Mouse (Mus musculus) MEL (cell line): ENCODE data around the gene Gm49322. TPM values are rescaled to one million over a fixed set of nuclear protein-coding genes. Genes with fewer than 3 reads are reported as not detected.

Source experiments
- DNase-seq: peaks from one replicate; pipeline ENCODE4 v3.0.0; 2011; ENCODE audit warnings: low read depth, low spot score
- H3K27ac ChIP-seq: 2 replicates; pipeline ENCODE4 v1.5.1; 2012; ENCODE audit warnings: low read depth, mild to moderate bottlenecking, control low read depth, low read length, moderate library complexity; ENCODE audit not compliant: control insufficient read depth
- H3K27me3 ChIP-seq, 2 experiments: fragments of 150-350 bp in 1 of 2; sonication (generic) in 1 of 2; 2 replicates each; pipeline ENCODE4 v1.6.1; 2012; ENCODE audit warnings: low read length in 2 of 2, mild to moderate bottlenecking in 2 of 2, improper control_type of control experiment in 1 of 2, moderate library complexity in 1 of 2; ENCODE audit not compliant: insufficient read depth in 2 of 2, control insufficient read depth in 1 of 2
- H3K36me3 ChIP-seq, 2 experiments: 2 replicates each; pipeline ENCODE4 v1.6.1; 2012 to 2014; ENCODE audit warnings: low read length in 2 of 2, improper control_type of control experiment in 1 of 2, inconsistent platforms in 1 of 2, mild to moderate bottlenecking in 1 of 2; ENCODE audit not compliant: insufficient read depth in 2 of 2, control insufficient read depth in 1 of 2
- H3K4me1 ChIP-seq, 2 experiments: fragments of 150-350 bp in 1 of 2; sonication (generic) in 1 of 2; 2 replicates each; pipeline ENCODE4 v1.6.1; 2012; ENCODE audit warnings: low read length in 2 of 2, improper control_type of control experiment in 1 of 2, mild to moderate bottlenecking in 1 of 2; ENCODE audit not compliant: insufficient read depth in 2 of 2, control insufficient read depth in 1 of 2
- H3K4me3 ChIP-seq, 2 experiments: fragments of 150-350 bp in 1 of 2; sonication (generic) in 1 of 2; 2 replicates each; pipeline ENCODE4 v1.5.1; 2012; ENCODE audit warnings: low read depth in 2 of 2, low read length in 2 of 2, mild to moderate bottlenecking in 2 of 2, moderate library complexity in 2 of 2, control low read depth in 1 of 2, improper control_type of control experiment in 1 of 2; ENCODE audit not compliant: control insufficient read depth in 1 of 2, insufficient read depth in 1 of 2
- H3K79me2 ChIP-seq: 2 replicates; pipeline ENCODE4 v1.6.1; 2012; ENCODE audit warnings: mild to moderate bottlenecking, low read length, moderate library complexity; ENCODE audit not compliant: control insufficient read depth, poor library complexity, insufficient read depth
- H3K9ac ChIP-seq: 2 replicates; pipeline ENCODE4 v1.6.1; 2012; ENCODE audit warnings: low read depth, mild to moderate bottlenecking, control low read depth, low read length, moderate library complexity; ENCODE audit not compliant: control insufficient read depth, poor library complexity, severe bottlenecking
- H3K9me3 ChIP-seq: fragments of 150-350 bp; sonication (generic); replicated peaks from 2 replicates; pipeline ENCODE4 v1.6.1; 2012; ENCODE audit warnings: mild to moderate bottlenecking, low read length, improper control_type of control experiment, moderate library complexity; ENCODE audit not compliant: insufficient read depth
- BHLHE40 ChIP-seq: IDR thresholded peaks from 2 replicates; pipeline ENCODE4 v1.6.1; 2012; ENCODE audit warnings: low read depth, mild to moderate bottlenecking, inconsistent platforms, low read length, improper control_type of control experiment, borderline replicate concordance
- CHD1 ChIP-seq: IDR thresholded peaks from 2 replicates; pipeline ENCODE4 v1.6.1; 2012; ENCODE audit warnings: low read depth, mild to moderate bottlenecking, inconsistent platforms, low read length, improper control_type of control experiment
- E2F4 ChIP-seq: IDR thresholded peaks from 2 replicates; pipeline ENCODE4 v1.6.1; 2011; ENCODE audit warnings: low read depth, low read length, improper control_type of control experiment, borderline replicate concordance
- EP300 ChIP-seq, 2 experiments: IDR thresholded peaks; 2 replicates each; pipeline ENCODE4 v1.6.1; 2011; ENCODE audit warnings: improper control_type of control experiment in 2 of 2, low read length in 2 of 2, low read depth in 1 of 2, mild to moderate bottlenecking in 1 of 2
- ETS1 ChIP-seq: IDR thresholded peaks from 2 replicates; pipeline ENCODE4 v1.6.1; 2012; ENCODE audit warnings: low read depth, mild to moderate bottlenecking, inconsistent platforms, low read length, improper control_type of control experiment, moderate library complexity
- GATA1 ChIP-seq: IDR thresholded peaks from 2 replicates; pipeline ENCODE4 v1.6.1; 2011; ENCODE audit warnings: low read depth, low read length, improper control_type of control experiment
- HCFC1 ChIP-seq: IDR thresholded peaks from 2 replicates; pipeline ENCODE4 v1.6.1; 2012; ENCODE audit warnings: low read depth, mild to moderate bottlenecking, inconsistent platforms, low read length, improper control_type of control experiment, moderate library complexity
- JUND ChIP-seq: IDR thresholded peaks from 2 replicates; pipeline ENCODE4 v1.6.1; 2011; ENCODE audit warnings: low read depth, mild to moderate bottlenecking, improper control_type of control experiment, low read length
- KAT2A ChIP-seq: conservative IDR thresholded peaks from 2 replicates; pipeline ENCODE4 v1.6.1; 2012; ENCODE audit warnings: low read depth, low read length, improper control_type of control experiment, inconsistent platforms
- MAX ChIP-seq: IDR thresholded peaks from 2 replicates; pipeline ENCODE4 v1.6.1; 2011; ENCODE audit warnings: low read length, improper control_type of control experiment
- MAZ ChIP-seq: IDR thresholded peaks from 2 replicates; pipeline ENCODE4 v1.6.1; 2012; ENCODE audit warnings: low read depth, mild to moderate bottlenecking, inconsistent platforms, low read length, improper control_type of control experiment
- MXI1 ChIP-seq: IDR thresholded peaks from 2 replicates; pipeline ENCODE4 v1.6.1; 2011; ENCODE audit warnings: mild to moderate bottlenecking, low read depth, low read length, improper control_type of control experiment
- POLR2A ChIP-seq, 2 experiments: IDR thresholded peaks; 2 replicates each; pipeline ENCODE4 v1.6.1; 2011 to 2012; ENCODE audit warnings: low read length in 2 of 2, mild to moderate bottlenecking in 2 of 2, control low read depth in 1 of 2, improper control_type of control experiment in 1 of 2, low read depth in 1 of 2, moderate library complexity in 1 of 2; ENCODE audit not compliant: control insufficient read depth in 1 of 2, insufficient read depth in 1 of 2, poor library complexity in 1 of 2
- POLR2AphosphoS2 ChIP-seq: IDR thresholded peaks from 2 replicates; pipeline ENCODE4 v1.6.1; 2011; ENCODE audit warnings: low read length, improper control_type of control experiment
- POLR2AphosphoS5 ChIP-seq: IDR thresholded peaks from 2 replicates; pipeline ENCODE4 v1.6.1; 2012; ENCODE audit warnings: low read depth, borderline replicate concordance, mild to moderate bottlenecking, inconsistent platforms, low read length, moderate library complexity, mixed read lengths
- RCOR1 ChIP-seq: IDR thresholded peaks from 2 replicates; pipeline ENCODE4 v1.6.1; 2012; ENCODE audit warnings: low read depth, mild to moderate bottlenecking, inconsistent platforms, low read length, improper control_type of control experiment
- SIN3A ChIP-seq: IDR thresholded peaks from 2 replicates; pipeline ENCODE4 v1.6.1; 2012; ENCODE audit warnings: low read length, improper control_type of control experiment, inconsistent platforms
- SMC3 ChIP-seq: IDR thresholded peaks from 2 replicates; pipeline ENCODE4 v1.6.1; 2011; ENCODE audit warnings: low read depth, low read length, improper control_type of control experiment
- polyA plus RNA-seq, 2 experiments: library from polyadenylated mRNA; stranded (reverse) in 1 of 2; unstranded in 1 of 2; fragments of >175 nt in 1 of 2; fragments of >200 nt in 1 of 2; gene quantifications; 2 replicates each; pipeline versions ENCODE4 v1.2.1 to v1.2.4; 2012; ENCODE audit warnings: low replicate concordance in 2 of 2, low read depth in 1 of 2; ENCODE audit not compliant: insufficient read length in 2 of 2, insufficient read depth in 1 of 2, missing spikeins in 1 of 2
- total RNA-seq: library from RNA; depleted of rRNA; stranded (reverse); fragments of 300-350 nt; gene quantifications from 2 replicates; pipeline ENCODE4 v1.2.3, GENCODE M21; 2012

Gm49322 gene
- total and polyA plus RNA-seq, 3 experiments, result 1.8 to 2.1 TPM; not detected in 1

- Histone ChIP-seq H3K4me1 (peaks cover 12 to 55% of the 10 kb centered on the region in 2 experiments; a peak in 3 of 4 replicates), H3K79me2 (peaks cover 66% of the 10 kb centered on the region), H3K27ac (peak overlapping the region; percentile 68), H3K9ac (peak overlapping the region; percentile 49), H3K27me3 (no peaks in the 10 kb centered on the region), H3K4me3 (peak overlapping the region; percentile 38 to 44), H3K36me3 (peaks cover 0 to 37% of the 10 kb centered on the region in 2 experiments; a peak in 2 of 4 replicates), H3K9me3 (no peaks in the 10 kb centered on the region)
- DNase-seq, result peak; percentile 40
- TF ChIP-seq MAZ (0 out of 2 replicates have a peak, but pooled peaks have one; percentile 18), HCFC1 (no peak)
Measured at GRCm38 (mm10) chr10:80570419-80570818, 35.4 kb upstream of the Gm49322 start.

- no peaks in the 10 kb centered on the region for H3K27me3 ChIP-seq
- peak overlapping the region; percentile 68 for H3K27ac ChIP-seq
- no peaks in the 10 kb centered on the region for H3K9me3 ChIP-seq
- H3K79me2 ChIP-seq, result peaks cover 73% of the 10 kb centered on the region
- peaks cover 12 to 59% of the 10 kb centered on the region in 2 experiments; a peak in 3 of 4 replicates for H3K4me1 ChIP-seq
- H3K9ac ChIP-seq, result peak overlapping the region; percentile 49
- TF ChIP-seq ETS1 (peak; percentile 7; the same call in 1 of the 2 replicates), HCFC1 (0 out of 2 replicates have a peak, but pooled peaks have one; percentile 30), MAX (peak; percentile 58), E2F4 (no peak), POLR2AphosphoS2 (no peak), SIN3A (peak; percentile 40), JUND (no peak), BHLHE40 (peak; percentile 37; the same call in 1 of the 2 replicates), MAZ (no peak), SMC3 (no peak), RCOR1 (no peak), EP300 (IDR thresholded peaks at IDR 0.05; ENCODE audit: low read depth in 1 of 2, low read length in 2 of 2) (peak in 1 of 2 experiments; percentile 40; a peak in 1 of 4 replicates), POLR2A (IDR thresholded peaks at IDR 0.05; ENCODE audit: control insufficient read depth in 1 of 2, insufficient read depth in 1 of 2, low read depth in 1 of 2, low read length in 2 of 2, poor library complexity in 1 of 2) (0 out of 4 replicates have a peak, but pooled peaks of 1 of the 2 experiments have one; percentile 23), POLR2AphosphoS5 (no peak), KAT2A (no peak), CHD1 (no peak), GATA1 (no peak), MXI1 (peak; percentile 37)
- H3K36me3 ChIP-seq, result peaks cover 0 to 41% of the 10 kb centered on the region in 2 experiments; a peak in 2 of 4 replicates
- DNase-seq, result peak; percentile 62
- peak overlapping the region; percentile 13 to 30 for H3K4me3 ChIP-seq
Measured at GRCm38 (mm10) chr10:80570871-80571836, 34.7 kb upstream of the Gm49322 start.
